Mouse (Mus musculus): ENCODE results near the gene Atpif1. TPM values are rescaled to one million over a fixed set of nuclear protein-coding genes. Genes with fewer than 3 reads are reported as not detected.

Gene Atpif1
- total and polyA plus RNA-seq, 2 experiments from 2014 or later = 800 to 1,681 TPM

DNA sequence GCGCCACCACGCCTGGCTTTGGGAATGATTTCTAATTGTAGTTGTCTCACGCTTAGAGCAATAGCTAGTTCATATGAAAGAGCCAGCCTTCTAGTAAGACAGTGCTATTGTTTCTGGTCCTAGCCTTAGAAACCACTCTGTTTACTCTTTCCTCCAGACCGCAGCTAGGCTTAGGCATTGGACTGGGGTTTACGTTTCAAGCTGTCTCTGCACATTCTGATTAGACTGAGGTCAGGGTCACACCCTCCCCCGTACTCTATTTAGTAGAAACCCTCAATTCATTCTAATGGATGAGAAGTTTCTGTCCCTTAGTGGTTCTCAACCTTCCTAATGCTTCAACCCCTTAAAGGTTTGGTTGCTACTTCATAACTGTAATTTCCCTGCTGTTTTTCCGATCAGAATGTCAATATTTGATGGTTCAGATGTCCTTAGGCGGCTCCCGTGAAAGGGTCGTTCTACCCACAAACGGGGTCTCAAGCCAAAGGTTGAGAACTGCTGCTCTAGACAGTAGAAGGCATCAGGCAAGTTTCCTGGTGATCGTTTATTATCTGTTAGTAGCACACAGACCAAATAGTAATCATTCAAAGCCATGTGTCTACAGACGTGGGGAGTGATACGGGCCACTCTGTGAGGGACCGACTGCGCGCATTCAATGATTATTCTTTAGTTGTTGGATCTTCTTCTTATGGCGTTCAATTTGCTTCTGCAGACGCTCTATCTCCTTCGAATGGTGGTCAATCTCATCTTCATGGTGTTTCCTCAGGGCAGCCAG, 3.2 kb downstream of the Atpif1 start:
- TF ChIP-seq CTCF (IDR thresholded peaks at IDR 0.05) = no peak
- H3K4me2 ChIP-seq (ENCODE audit: low read depth, low read length, poor library complexity, severe bottlenecking) = no peak overlapping the region
- no peak overlapping the region for H3K4me3 ChIP-seq (ENCODE audit: low read depth, low read length)

DNA sequence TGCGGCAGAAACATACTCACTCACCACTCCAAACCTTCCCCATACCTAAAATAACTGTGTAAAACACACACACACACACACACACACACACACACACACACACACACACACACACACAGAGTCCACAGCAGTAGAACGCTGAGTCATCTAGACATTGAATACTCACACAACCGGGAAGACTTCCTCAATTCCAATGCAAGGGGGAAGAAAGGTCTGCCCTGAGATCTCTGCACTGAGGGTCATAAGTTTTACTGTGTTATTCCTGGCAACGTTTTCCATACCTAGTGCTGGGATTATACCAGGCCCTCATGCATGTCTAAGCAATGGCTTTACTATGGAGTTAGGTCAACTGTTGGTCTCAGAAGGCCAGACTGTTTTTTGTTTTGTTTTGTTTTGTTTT, 4.1 kb downstream of the Atpif1 start:
- Histone ChIP-seq H3K9ac (replicated peaks; ENCODE audit: low read length, poor library complexity, severe bottlenecking) (no peak overlapping the region), H3K4me2 (ENCODE audit: low read depth, low read length, poor library complexity, severe bottlenecking) (no peak overlapping the region), H3K9me3 (ENCODE audit: low read length) (no peaks in the 10 kb centered on the region), H3K36me3 (ENCODE audit: insufficient read depth, low read length) (peaks cover 8% of the 10 kb centered on the region; the same call in 1 of the 2 replicates), H3K27ac (ENCODE audit: low read depth, low read length) (no peak overlapping the region), H3K27me3 (ENCODE audit: insufficient read depth, low read length) (no peaks in the 10 kb centered on the region), H3K4me1 (ENCODE audit: insufficient read depth, low read length) (peaks cover 5% of the 10 kb centered on the region; the same call in 1 of the 2 replicates), H3K4me3 (ENCODE audit: low read depth, low read length) (no peak overlapping the region)
- ATAC-seq (ENCODE audit: low FRiP score) (no peak), DNase-seq (ENCODE audit: low spot score) (no peak)
- TF ChIP-seq CTCF (IDR thresholded peaks at IDR 0.05) = no peak
- WGBS = 88% methylated on average over 4 of the region's 4 CpGs

More for the DNA sequence above, 3.2 kb downstream of the Atpif1 start:
- 97% methylated on average over 20 of the region's 20 CpGs for WGBS
- Histone ChIP-seq H3K9me3 (ENCODE audit: low read length) (no peaks in the 10 kb centered on the region), H3K9ac (replicated peaks; ENCODE audit: low read length, poor library complexity, severe bottlenecking) (no peak overlapping the region), H3K27me3 (ENCODE audit: insufficient read depth, low read length) (no peaks in the 10 kb centered on the region), H3K4me1 (ENCODE audit: insufficient read depth, low read length) (peaks cover 5% of the 10 kb centered on the region; the same call in 1 of the 2 replicates), H3K27ac (ENCODE audit: low read depth, low read length) (no peak overlapping the region), H3K36me3 (ENCODE audit: insufficient read depth, low read length) (peaks cover 8% of the 10 kb centered on the region; the same call in 1 of the 2 replicates)
- DNase-seq (ENCODE audit: low spot score) = no peak
- no peak for ATAC-seq (ENCODE audit: low FRiP score)

DNA sequence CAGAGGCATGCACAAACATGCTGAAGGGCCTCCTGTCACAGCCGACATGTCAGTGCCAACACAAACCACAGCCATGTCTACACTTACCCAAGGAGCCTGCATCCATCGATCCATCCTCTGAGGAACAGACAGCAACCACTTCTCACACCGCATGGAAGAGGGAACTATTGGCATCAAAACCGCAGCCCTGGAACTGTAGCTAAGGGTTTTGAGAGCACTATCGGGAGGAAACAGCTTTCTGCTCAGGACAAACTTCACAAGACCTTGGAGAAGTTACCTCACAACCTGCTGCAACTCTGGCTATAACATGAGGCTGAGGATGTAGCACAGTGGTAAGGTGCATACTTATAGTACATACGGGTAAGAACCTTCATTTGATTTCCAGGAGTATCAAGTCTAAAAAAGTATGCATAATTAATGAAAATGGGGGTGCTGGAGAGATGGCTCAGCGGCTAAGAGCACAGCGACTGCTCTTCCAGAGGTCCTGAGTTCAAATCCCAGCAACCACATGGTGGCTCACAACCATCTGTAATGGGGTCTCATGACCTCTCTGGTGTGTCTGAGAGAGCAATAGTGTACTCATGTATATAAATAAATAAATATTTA, 5.4 kb downstream of the Atpif1 start:
- Histone ChIP-seq H3K9me3 (ENCODE audit: low read length) (no peaks in the 10 kb centered on the region), H3K4me3 (ENCODE audit: low read depth, low read length) (no peak overlapping the region), H3K4me1 (ENCODE audit: insufficient read depth, low read length) (no peaks in the 10 kb centered on the region), H3K9ac (replicated peaks; ENCODE audit: low read length, poor library complexity, severe bottlenecking) (no peak overlapping the region), H3K36me3 (ENCODE audit: insufficient read depth, low read length) (peaks cover 8% of the 10 kb centered on the region; the same call in 1 of the 2 replicates), H3K4me2 (ENCODE audit: low read depth, low read length, poor library complexity, severe bottlenecking) (no peak overlapping the region), H3K27ac (ENCODE audit: low read depth, low read length) (no peak overlapping the region), H3K27me3 (ENCODE audit: insufficient read depth, low read length) (no peaks in the 10 kb centered on the region)
- no peak for TF ChIP-seq CTCF (IDR thresholded peaks at IDR 0.05)
- DNase-seq (ENCODE audit: low spot score) = no peak
- no peak for ATAC-seq (ENCODE audit: low FRiP score)
- 92% methylated on average over 8 of the region's 8 CpGs for WGBS

- no peaks in the 10 kb centered on the region for H3K4me1 ChIP-seq (ENCODE audit: insufficient read depth, low read length)
- H3K27me3 ChIP-seq (ENCODE audit: insufficient read depth, low read length) = no peaks in the 10 kb centered on the region
- H3K9ac ChIP-seq (replicated peaks; ENCODE audit: low read length, poor library complexity, severe bottlenecking) = no peak overlapping the region
- ATAC-seq (ENCODE audit: low FRiP score) (no peak), DNase-seq (ENCODE audit: low spot score) (no peak)
- TF ChIP-seq CTCF (IDR thresholded peaks at IDR 0.05) = no peak
- H3K27ac ChIP-seq (ENCODE audit: low read depth, low read length) = no peak overlapping the region
- no peak overlapping the region for H3K4me2 ChIP-seq (ENCODE audit: low read depth, low read length, poor library complexity, severe bottlenecking)
- H3K36me3 ChIP-seq (ENCODE audit: insufficient read depth, low read length) = peaks cover 8% of the 10 kb centered on the region; the same call in 1 of the 2 replicates
- no peak overlapping the region for H3K4me3 ChIP-seq (ENCODE audit: low read depth, low read length)
- WGBS = 53% methylated on average over 2 of the region's 2 CpGs
- H3K9me3 ChIP-seq (ENCODE audit: low read length) = no peaks in the 10 kb centered on the region
Observed at GRCm38 (mm10) chr4:132526678-132527077, 6.8 kb downstream of the Atpif1 start.

- DNase-seq (ENCODE audit: low spot score) (no peak), ATAC-seq (ENCODE audit: low FRiP score) (no peak)
- WGBS = 40% methylated on average over 6 of the region's 6 CpGs
Observed at GRCm38 (mm10) chr4:132524808-132525207, 8.7 kb downstream of the Atpif1 start.

GRCm38 (mm10) chr4:132524321-132524741, 9.1 kb downstream of the Atpif1 start:
- no peaks in the 10 kb centered on the region for H3K4me1 ChIP-seq (ENCODE audit: insufficient read depth, low read length)
- no peak overlapping the region for H3K27ac ChIP-seq (ENCODE audit: low read depth, low read length)
- no peak overlapping the region for H3K4me2 ChIP-seq (ENCODE audit: low read depth, low read length, poor library complexity, severe bottlenecking)
- TF ChIP-seq CTCF (IDR thresholded peaks at IDR 0.05) = no peak
- no peaks in the 10 kb centered on the region; the same call in 1 of the 2 replicates for H3K36me3 ChIP-seq (ENCODE audit: insufficient read depth, low read length)
- no peak overlapping the region for H3K4me3 ChIP-seq (ENCODE audit: low read depth, low read length)
- WGBS = 12% methylated on average over 11 of the region's 11 CpGs
- ATAC-seq (ENCODE audit: low FRiP score) (no peak), DNase-seq (ENCODE audit: low spot score) (no peak)
- no peaks in the 10 kb centered on the region for H3K9me3 ChIP-seq (ENCODE audit: low read length)
- no peak overlapping the region for H3K9ac ChIP-seq (replicated peaks; ENCODE audit: low read length, poor library complexity, severe bottlenecking)
- no peaks in the 10 kb centered on the region for H3K27me3 ChIP-seq (ENCODE audit: insufficient read depth, low read length)

More at GRCm38 (mm10) chr4:132524808-132525207, 8.7 kb downstream of the Atpif1 start:
- Histone ChIP-seq H3K4me1 (ENCODE audit: insufficient read depth, low read length) (no peaks in the 10 kb centered on the region), H3K9me3 (ENCODE audit: low read length) (no peaks in the 10 kb centered on the region), H3K36me3 (ENCODE audit: insufficient read depth, low read length) (peaks cover under 1% of the 10 kb centered on the region; the same call in 1 of the 2 replicates), H3K27ac (ENCODE audit: low read depth, low read length) (no peak overlapping the region), H3K4me2 (ENCODE audit: low read depth, low read length, poor library complexity, severe bottlenecking) (no peak overlapping the region), H3K27me3 (ENCODE audit: insufficient read depth, low read length) (no peaks in the 10 kb centered on the region), H3K9ac (replicated peaks; ENCODE audit: low read length, poor library complexity, severe bottlenecking) (no peak overlapping the region), H3K4me3 (ENCODE audit: low read depth, low read length) (no peak overlapping the region)
- no peak for TF ChIP-seq CTCF (IDR thresholded peaks at IDR 0.05)
